Mouse (Mus musculus) CH12.LX (cell line): Measurements from ENCODE around the gene Cacnb2. TPM values are rescaled to one million over a fixed set of nuclear protein-coding genes. Genes with fewer than 3 reads are reported as not detected.

ENCODE experiments used
- DNase-seq: peaks from one replicate; pipeline ENCODE4 v3.0.0-alpha.2; 2013; ENCODE audit errors: extremely low read depth
- H3K27ac ChIP-seq: 2 replicates; pipeline ENCODE4 v1.5.1; 2012; ENCODE audit warnings: low read depth, mild to moderate bottlenecking, control low read depth, moderate library complexity; ENCODE audit not compliant: insufficient read depth
- H3K27me3 ChIP-seq: replicated peaks from 2 replicates; pipeline ENCODE3; 2012; ENCODE audit warnings: inconsistent platforms
- H3K36me3 ChIP-seq, 2 experiments: replicated peaks in 1 of 2; 2 replicates each; pipeline versions ENCODE3 to v1.6.1; 2012; ENCODE audit warnings: inconsistent platforms in 1 of 2, low read length in 1 of 2, mild to moderate bottlenecking in 1 of 2, mixed read lengths in 1 of 2, moderate library complexity in 1 of 2; ENCODE audit not compliant: control insufficient read depth in 1 of 2, insufficient read depth in 1 of 2
- H3K4me1 ChIP-seq, 2 experiments: 2 replicates each; pipeline ENCODE4 v1.6.1; 2012; ENCODE audit warnings: inconsistent platforms in 1 of 2, moderate library complexity in 1 of 2; ENCODE audit not compliant: insufficient read depth in 2 of 2, control insufficient read depth in 1 of 2
- H3K4me2 ChIP-seq: 2 replicates; pipeline ENCODE4 v1.6.1; 2012; ENCODE audit warnings: low read depth, mild to moderate bottlenecking, control low read depth; ENCODE audit not compliant: poor library complexity, insufficient read depth, severe bottlenecking
- H3K4me3 ChIP-seq, 3 experiments: fragments of 150-350 bp in 1 of 3; sonication (generic) in 1 of 3; replicated peaks in 1 of 3; 2 replicates each; pipeline versions ENCODE3 to v1.5.1; 2011 to 2012; ENCODE audit warnings: low read depth in 2 of 3, low read length in 2 of 3, mild to moderate bottlenecking in 2 of 3, moderate library complexity in 2 of 3, control low read depth in 1 of 3, improper control_type of control experiment in 1 of 3, inconsistent platforms in 1 of 3, mixed read lengths in 1 of 3; ENCODE audit not compliant: poor library complexity in 1 of 3
- H3K79me2 ChIP-seq: replicated peaks from 2 replicates; pipeline ENCODE4 v1.6.1; 2012; ENCODE audit warnings: mild to moderate bottlenecking, moderate library complexity; ENCODE audit not compliant: control insufficient read depth, poor library complexity, insufficient read depth, severe bottlenecking; ENCODE audit errors: extremely low read depth
- H3K9ac ChIP-seq: 2 replicates; pipeline ENCODE4 v1.6.1; 2012; ENCODE audit warnings: low read depth, mild to moderate bottlenecking, control low read depth, moderate library complexity; ENCODE audit not compliant: insufficient read depth
- H3K9me3 ChIP-seq: replicated peaks from 2 replicates; pipeline ENCODE3; 2012; ENCODE audit warnings: low read length, inconsistent platforms, mixed read lengths
- BHLHE40 ChIP-seq: IDR thresholded peaks from 2 replicates; pipeline ENCODE4 v1.6.1; 2011; ENCODE audit warnings: mild to moderate bottlenecking, low read depth, low read length, improper control_type of control experiment
- CHD1 ChIP-seq: IDR thresholded peaks from 2 replicates; pipeline ENCODE4 v1.6.1; 2012; ENCODE audit warnings: low read depth, low read length, improper control_type of control experiment, inconsistent platforms
- CHD2 ChIP-seq: IDR thresholded peaks from 2 replicates; pipeline ENCODE4 v1.6.1; 2011; ENCODE audit warnings: low read length, improper control_type of control experiment
- CTCF ChIP-seq, 2 experiments: IDR thresholded peaks in 1 of 2; conservative IDR thresholded peaks in 1 of 2; 2 replicates each; pipeline ENCODE4 v1.5.1; 2011 to 2012; ENCODE audit warnings: low read depth in 2 of 2, low read length in 2 of 2, improper control_type of control experiment in 1 of 2, inconsistent platforms in 1 of 2, mild to moderate bottlenecking in 1 of 2, moderate library complexity in 1 of 2
- ELF1 ChIP-seq: IDR thresholded peaks from 2 replicates; pipeline ENCODE4 v1.6.1; 2014; ENCODE audit warnings: low read depth, mild to moderate bottlenecking, inconsistent platforms, low read length, improper control_type of control experiment
- EP300 ChIP-seq: IDR thresholded peaks from 2 replicates; pipeline ENCODE4 v1.6.1; 2011; ENCODE audit warnings: low read length, improper control_type of control experiment
- GABPA ChIP-seq: IDR thresholded peaks from 2 replicates; pipeline ENCODE4 v1.6.1; 2012; ENCODE audit warnings: low read depth, low read length, improper control_type of control experiment, inconsistent platforms; ENCODE audit not compliant: insufficient replicate concordance
- IRF4 ChIP-seq: IDR thresholded peaks from 2 replicates; pipeline ENCODE4 v1.6.1; 2014; ENCODE audit warnings: low read depth, mild to moderate bottlenecking, inconsistent platforms, low read length, improper control_type of control experiment
- JUN ChIP-seq: IDR thresholded peaks from 2 replicates; pipeline ENCODE4 v1.6.1; 2011; ENCODE audit warnings: low read depth, mild to moderate bottlenecking, low read length, improper control_type of control experiment, moderate library complexity; ENCODE audit not compliant: insufficient read depth
- MAFK ChIP-seq: IDR thresholded peaks from 2 replicates; pipeline ENCODE4 v1.6.1; 2011; ENCODE audit warnings: low read length, improper control_type of control experiment; ENCODE audit not compliant: insufficient replicate concordance
- MAX ChIP-seq: IDR thresholded peaks from 2 replicates; pipeline ENCODE4 v1.6.1; 2011; ENCODE audit warnings: low read length, improper control_type of control experiment
- MAZ ChIP-seq: IDR thresholded peaks from 2 replicates; pipeline ENCODE4 v1.6.1; 2012; ENCODE audit warnings: low read depth, mild to moderate bottlenecking, inconsistent platforms, low read length, improper control_type of control experiment, moderate library complexity
- MEF2A ChIP-seq: IDR thresholded peaks from 2 replicates; pipeline ENCODE4 v1.6.1; 2014; ENCODE audit warnings: low read depth, mild to moderate bottlenecking, inconsistent platforms, low read length, improper control_type of control experiment, borderline replicate concordance
- MXI1 ChIP-seq: IDR thresholded peaks from 2 replicates; pipeline ENCODE4 v1.6.1; 2011; ENCODE audit warnings: mild to moderate bottlenecking, low read depth, low read length, improper control_type of control experiment
- MYC ChIP-seq: IDR thresholded peaks from 2 replicates; pipeline ENCODE4 v1.6.1; 2011; ENCODE audit warnings: low read depth, mild to moderate bottlenecking, improper control_type of control experiment, low read length
- NRF1 ChIP-seq: IDR thresholded peaks from 2 replicates; pipeline ENCODE4 v1.6.1; 2014; ENCODE audit warnings: low read depth, mild to moderate bottlenecking, inconsistent platforms, low read length, improper control_type of control experiment, moderate library complexity
- PAX5 ChIP-seq: IDR thresholded peaks from 2 replicates; pipeline ENCODE4 v1.6.1; 2012; ENCODE audit warnings: low read length, inconsistent platforms, mixed read lengths
- POLR2A ChIP-seq: IDR thresholded peaks from 2 replicates; pipeline ENCODE4 v1.6.1; 2011; ENCODE audit warnings: low read depth, mild to moderate bottlenecking, improper control_type of control experiment, low read length
- RAD21 ChIP-seq: IDR thresholded peaks from 2 replicates; pipeline ENCODE4 v1.6.1; 2011; ENCODE audit warnings: low read depth, mild to moderate bottlenecking, low read length, improper control_type of control experiment, moderate library complexity
- RCOR1 ChIP-seq: conservative IDR thresholded peaks from 2 replicates; pipeline ENCODE4 v1.6.1; 2012; ENCODE audit warnings: low read depth, mild to moderate bottlenecking, inconsistent platforms, low read length, improper control_type of control experiment
- SMC3 ChIP-seq: IDR thresholded peaks from 2 replicates; pipeline ENCODE4 v1.6.1; 2011; ENCODE audit warnings: low read depth, low read length, improper control_type of control experiment
- TBP ChIP-seq: conservative IDR thresholded peaks from 2 replicates; pipeline ENCODE4 v1.6.1; 2011; ENCODE audit warnings: low read depth, low read length, improper control_type of control experiment
- UBTF ChIP-seq: IDR thresholded peaks from 2 replicates; pipeline ENCODE4 v1.6.1; 2012; ENCODE audit warnings: low read depth, mild to moderate bottlenecking, inconsistent platforms, low read length, improper control_type of control experiment, moderate library complexity
- USF2 ChIP-seq: conservative IDR thresholded peaks from 2 replicates; pipeline ENCODE4 v1.6.1; 2011; ENCODE audit warnings: low read depth, low read length, improper control_type of control experiment
- ZC3H11A ChIP-seq: IDR thresholded peaks from 2 replicates; pipeline ENCODE4 v1.6.1; 2012; ENCODE audit warnings: low read depth, mild to moderate bottlenecking, inconsistent platforms, low read length, improper control_type of control experiment
- ZNF384 ChIP-seq: IDR thresholded peaks from 2 replicates; pipeline ENCODE4 v1.6.1; 2012; ENCODE audit warnings: low read depth, low read length, improper control_type of control experiment, inconsistent platforms
- dilution Hi-C: fragments of 300-500 bp; cut with MboI; formaldehyde crosslinking; loops from 2 replicates; pipeline ENCODE4 v1.14.3; 2020; ENCODE audit warnings: low sequenced_read_pairs; ENCODE audit not compliant: extremely low pct_unique_long_range_greater_than_20kb, extremely low pct_ligation_motif_present
- in situ Hi-C: fragments of 300-500 bp; cut with MboI; formaldehyde crosslinking; loops from 3 replicates; pipeline ENCODE4 v1.14.3; 2019; ENCODE audit warnings: low sequenced_read_pairs, low pct_ligation_motif_present, low pct_unique_long_range_greater_than_20kb, mixed read lengths
- polyA plus RNA-seq: library from polyadenylated mRNA; unstranded; fragments of >175 nt; gene quantifications from 2 replicates; pipeline ENCODE4 v1.2.1, GENCODE M21; 2012; ENCODE audit warnings: low read depth; ENCODE audit not compliant: insufficient read length
- total RNA-seq, 2 experiments: library from RNA; depleted of rRNA; stranded (reverse); fragments of 300-350 nt in 1 of 2; fragments of >200 nt in 1 of 2; gene quantifications; 2 replicates each; pipeline ENCODE4 v1.2.3; 2012 to 2014

The Cacnb2 gene
- total and polyA plus RNA-seq, 3 experiments, result 0.42 to 2.8 (median 0.93) TPM

GRCm38 (mm10) chr2:14702973-14703645, 100.2 kb downstream of the Cacnb2 start:
- no peaks in the 10 kb centered on the region for H3K27me3 ChIP-seq
- no peaks in the 10 kb centered on the region for H3K36me3 ChIP-seq
- H3K79me2 ChIP-seq, result no peaks in the 10 kb centered on the region
- peak; percentile 48 for DNase-seq
- H3K4me2 ChIP-seq, result no peak overlapping the region
- dilution Hi-C loops, result no loop called here
- H3K27ac ChIP-seq, result no peak overlapping the region
- H3K4me3 ChIP-seq, result no peak overlapping the region
- H3K4me1 ChIP-seq, result peaks cover 0 to 4% of the 10 kb centered on the region in 2 experiments; a peak in 1 of 4 replicates
- TF ChIP-seq CHD1 (no peak), MAX (no peak), MXI1 (no peak), ELF1 (no peak), CHD2 (no peak), RCOR1 (no peak), ZC3H11A (no peak), POLR2A (no peak), JUN (no peak), EP300 (no peak), SMC3 (peak; percentile 62), ZNF384 (peak; percentile 100), UBTF (no peak), PAX5 (no peak), RAD21 (peak; percentile 88), MAZ (no peak), IRF4 (no peak), CTCF (conservative IDR thresholded peaks at IDR 0.05 in 1 of 2, IDR thresholded peaks at IDR 0.05 in 1 of 2; ENCODE audit: low read depth in 2 of 2, low read length in 2 of 2) (peak in 1 of 2 experiments; percentile 75; a peak in 2 of 4 replicates), GABPA (no peak), MYC (no peak), TBP (no peak), MAFK (no peak), BHLHE40 (no peak), NRF1 (no peak), USF2 (no peak), MEF2A (no peak)
- no peaks in the 10 kb centered on the region for H3K9me3 ChIP-seq
- in situ Hi-C loops, result loop anchor here (25.0 kb wide), 1 partner anchor 666 kb away; no protein-coding TSS in a partner anchor
- no peak overlapping the region for H3K9ac ChIP-seq
